Mouse (Mus musculus): ENCODE data around the gene Nkain4.

The Nkain4 gene

DNA sequence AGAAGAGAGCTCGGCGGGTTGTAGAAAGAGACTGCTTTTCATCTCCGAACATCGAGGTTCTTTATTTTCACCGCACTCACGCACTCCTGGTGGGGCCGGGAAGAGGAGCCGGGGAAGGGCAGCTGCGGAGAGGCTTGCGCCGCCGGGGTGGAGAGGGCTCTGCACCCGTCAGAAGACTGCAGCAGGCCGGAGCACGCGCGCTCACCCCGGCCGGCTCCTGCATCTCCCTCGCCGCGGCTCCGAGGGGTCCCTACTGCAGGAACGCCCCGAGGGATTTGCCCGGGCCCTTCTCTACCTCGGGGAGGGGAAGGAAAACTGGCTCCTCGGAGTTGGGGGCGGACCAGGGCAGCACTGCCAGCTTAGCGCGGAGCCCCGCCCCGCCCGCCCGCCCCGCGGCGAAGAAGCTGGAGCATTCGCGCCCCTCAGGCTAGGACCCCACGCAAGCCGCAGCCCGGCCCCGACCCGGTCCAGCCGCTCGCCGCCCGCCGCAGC, 60.9 kb downstream of the Nkain4 start:
- DNase-seq: no peak

DNA sequence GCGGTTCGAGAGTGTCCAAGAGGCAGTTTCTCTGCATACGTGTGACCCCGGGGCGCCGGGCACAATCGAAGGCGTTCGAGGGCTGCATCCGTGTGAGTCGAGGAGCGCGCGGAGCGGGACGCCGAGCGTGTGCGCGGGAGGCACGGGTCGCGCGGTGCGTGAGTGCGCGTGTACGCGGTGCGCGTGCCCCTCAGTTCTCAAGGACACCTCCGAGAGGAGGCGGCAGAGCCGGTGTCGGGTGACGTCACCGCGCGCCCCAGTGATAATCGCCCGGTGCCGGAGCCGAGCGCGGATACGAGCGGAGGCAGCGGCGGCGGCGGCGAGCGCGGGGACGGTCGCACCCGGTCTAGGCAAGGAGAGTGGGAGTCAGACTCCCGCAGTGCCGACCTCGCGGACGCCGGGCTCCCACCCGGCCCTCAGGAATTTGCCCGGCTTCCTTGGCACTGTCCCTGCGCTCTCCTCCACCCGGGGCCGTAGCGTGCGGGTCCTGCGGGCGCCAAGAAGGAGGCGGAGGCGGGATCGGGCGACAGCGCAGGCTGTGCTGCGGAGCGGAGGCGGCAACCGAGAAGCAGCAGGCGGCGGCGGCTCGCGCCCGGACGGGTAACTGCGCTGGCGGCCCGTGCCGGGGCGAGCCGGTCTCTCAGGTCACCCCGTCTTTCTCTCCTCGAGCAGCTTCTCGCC, 61.5 kb downstream of the Nkain4 start:
- no peak for DNase-seq

- DNase-seq: no peak
Measured at GRCm38 (mm10) chr2:180891835-180892323, 62.6 kb downstream of the Nkain4 start.

GRCm38 (mm10) chr2:180891075-180891834, 63.2 kb downstream of the Nkain4 start:
- DNase-seq: no peak

- no peak for DNase-seq
Measured at GRCm38 (mm10) chr2:180890422-180891074, 64.0 kb downstream of the Nkain4 start.

DNA sequence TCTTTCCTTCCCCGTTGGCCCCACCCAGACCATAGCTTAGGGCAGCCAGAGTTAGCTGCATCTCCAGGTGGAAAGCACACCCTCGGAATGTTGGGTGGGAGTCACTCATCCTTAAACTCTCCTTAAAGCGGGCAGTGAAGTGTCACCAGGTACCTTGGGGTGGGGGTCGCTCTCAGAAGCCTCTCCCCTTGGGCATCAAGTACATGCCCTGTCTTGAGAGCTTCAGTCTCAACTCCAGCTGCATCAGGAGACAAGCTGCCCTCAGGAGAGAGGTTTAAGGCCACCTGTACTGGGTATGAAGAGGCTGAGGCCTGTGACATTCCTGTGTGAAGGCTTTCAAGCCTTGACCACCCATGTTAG, 64.6 kb downstream of the Nkain4 start:
- DNase-seq: no peak

DNA sequence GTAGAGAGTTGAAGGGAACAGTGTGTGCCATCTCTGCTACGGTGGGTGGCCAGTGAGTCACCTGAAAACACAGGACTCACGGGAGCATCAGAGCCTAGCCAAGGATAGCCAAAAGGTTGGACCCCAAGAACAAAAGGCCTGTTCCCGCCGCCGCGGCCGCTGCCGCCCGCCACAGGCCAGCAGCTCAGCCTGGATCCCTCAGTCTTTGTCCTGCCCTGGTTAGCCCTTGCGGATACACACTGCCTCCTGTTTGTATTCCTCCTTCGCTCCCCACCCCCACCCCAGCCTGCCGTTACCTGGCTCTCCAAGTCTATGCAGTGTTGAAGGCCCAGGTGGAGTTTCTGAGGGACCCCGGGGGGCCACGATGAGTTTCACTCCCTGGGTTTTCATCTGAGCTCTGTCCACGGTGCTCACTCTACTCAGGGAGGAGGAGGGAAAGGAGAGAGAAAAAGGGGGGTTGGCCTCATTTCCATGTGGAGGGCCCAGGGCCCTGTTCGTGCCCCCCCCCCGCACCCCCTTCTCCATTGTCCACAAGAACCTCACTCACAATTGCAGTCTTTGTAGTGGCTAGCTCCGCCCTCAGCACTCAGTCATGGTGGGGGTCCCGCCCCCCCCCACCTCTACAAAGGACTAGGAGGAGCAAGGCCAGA, 65.1 kb downstream of the Nkain4 start:
- no peak for DNase-seq

- no peak for DNase-seq
Measured at GRCm38 (mm10) chr2:180885270-180885669, 69.2 kb downstream of the Nkain4 start.

Data from lung, postnatal 4 days (tissue).